Mouse (Mus musculus) CH12.LX (cell line): ENCODE data around the gene 4930438A08Rik. TPM values are rescaled to one million over a fixed set of nuclear protein-coding genes. Genes with fewer than 3 reads are reported as not detected.
A peak's percentile ranks its signal among the peaks of the same experiment; 100 is the strongest.
"Not testable (repeated sequence)": the region's sequence is repeated elsewhere in the genome, so short reads cannot be mapped to it uniquely, and the experiment has no call there.

Experiments
- DNase-seq: peaks from one replicate; pipeline ENCODE4 v3.0.0-alpha.2; 2013; ENCODE audit errors: extremely low read depth
- H3K27ac ChIP-seq: 2 replicates; pipeline ENCODE4 v1.5.1; 2012; ENCODE audit warnings: low read depth, mild to moderate bottlenecking, control low read depth, moderate library complexity; ENCODE audit not compliant: insufficient read depth
- H3K27me3 ChIP-seq: replicated peaks from 2 replicates; pipeline ENCODE3; 2012; ENCODE audit warnings: inconsistent platforms
- H3K36me3 ChIP-seq, 2 experiments: replicated peaks in 1 of 2; 2 replicates each; pipeline versions ENCODE3 to v1.6.1; 2012; ENCODE audit warnings: inconsistent platforms in 1 of 2, low read length in 1 of 2, mild to moderate bottlenecking in 1 of 2, mixed read lengths in 1 of 2, moderate library complexity in 1 of 2; ENCODE audit not compliant: control insufficient read depth in 1 of 2, insufficient read depth in 1 of 2
- H3K4me1 ChIP-seq, 2 experiments: 2 replicates each; pipeline ENCODE4 v1.6.1; 2012; ENCODE audit warnings: inconsistent platforms in 1 of 2, moderate library complexity in 1 of 2; ENCODE audit not compliant: insufficient read depth in 2 of 2, control insufficient read depth in 1 of 2
- H3K4me2 ChIP-seq: 2 replicates; pipeline ENCODE4 v1.6.1; 2012; ENCODE audit warnings: low read depth, mild to moderate bottlenecking, control low read depth; ENCODE audit not compliant: poor library complexity, insufficient read depth, severe bottlenecking
- H3K4me3 ChIP-seq, 3 experiments: fragments of 150-350 bp in 1 of 3; sonication (generic) in 1 of 3; replicated peaks in 1 of 3; 2 replicates each; pipeline versions ENCODE3 to v1.5.1; 2011 to 2012; ENCODE audit warnings: low read depth in 2 of 3, low read length in 2 of 3, mild to moderate bottlenecking in 2 of 3, moderate library complexity in 2 of 3, control low read depth in 1 of 3, improper control_type of control experiment in 1 of 3, inconsistent platforms in 1 of 3, mixed read lengths in 1 of 3; ENCODE audit not compliant: poor library complexity in 1 of 3
- H3K79me2 ChIP-seq: replicated peaks from 2 replicates; pipeline ENCODE4 v1.6.1; 2012; ENCODE audit warnings: mild to moderate bottlenecking, moderate library complexity; ENCODE audit not compliant: control insufficient read depth, poor library complexity, insufficient read depth, severe bottlenecking; ENCODE audit errors: extremely low read depth
- H3K9ac ChIP-seq: 2 replicates; pipeline ENCODE4 v1.6.1; 2012; ENCODE audit warnings: low read depth, mild to moderate bottlenecking, control low read depth, moderate library complexity; ENCODE audit not compliant: insufficient read depth
- H3K9me3 ChIP-seq: replicated peaks from 2 replicates; pipeline ENCODE3; 2012; ENCODE audit warnings: low read length, inconsistent platforms, mixed read lengths
- CHD1 ChIP-seq: IDR thresholded peaks from 2 replicates; pipeline ENCODE4 v1.6.1; 2012; ENCODE audit warnings: low read depth, low read length, improper control_type of control experiment, inconsistent platforms
- ELF1 ChIP-seq: IDR thresholded peaks from 2 replicates; pipeline ENCODE4 v1.6.1; 2014; ENCODE audit warnings: low read depth, mild to moderate bottlenecking, inconsistent platforms, low read length, improper control_type of control experiment
- EP300 ChIP-seq: IDR thresholded peaks from 2 replicates; pipeline ENCODE4 v1.6.1; 2011; ENCODE audit warnings: low read length, improper control_type of control experiment
- GABPA ChIP-seq: IDR thresholded peaks from 2 replicates; pipeline ENCODE4 v1.6.1; 2012; ENCODE audit warnings: low read depth, low read length, improper control_type of control experiment, inconsistent platforms; ENCODE audit not compliant: insufficient replicate concordance
- IRF4 ChIP-seq: IDR thresholded peaks from 2 replicates; pipeline ENCODE4 v1.6.1; 2014; ENCODE audit warnings: low read depth, mild to moderate bottlenecking, inconsistent platforms, low read length, improper control_type of control experiment
- JUND ChIP-seq: conservative IDR thresholded peaks from 2 replicates; pipeline ENCODE4 v1.6.1; 2011; ENCODE audit warnings: low read depth, low read length, improper control_type of control experiment
- KAT2A ChIP-seq: IDR thresholded peaks from 2 replicates; pipeline ENCODE4 v1.6.1; 2012; ENCODE audit warnings: low read length, improper control_type of control experiment, inconsistent platforms; ENCODE audit not compliant: insufficient replicate concordance
- MAFK ChIP-seq: IDR thresholded peaks from 2 replicates; pipeline ENCODE4 v1.6.1; 2011; ENCODE audit warnings: low read length, improper control_type of control experiment; ENCODE audit not compliant: insufficient replicate concordance
- MYC ChIP-seq: IDR thresholded peaks from 2 replicates; pipeline ENCODE4 v1.6.1; 2011; ENCODE audit warnings: low read depth, mild to moderate bottlenecking, improper control_type of control experiment, low read length
- NRF1 ChIP-seq: IDR thresholded peaks from 2 replicates; pipeline ENCODE4 v1.6.1; 2014; ENCODE audit warnings: low read depth, mild to moderate bottlenecking, inconsistent platforms, low read length, improper control_type of control experiment, moderate library complexity
- PAX5 ChIP-seq: IDR thresholded peaks from 2 replicates; pipeline ENCODE4 v1.6.1; 2012; ENCODE audit warnings: low read length, inconsistent platforms, mixed read lengths
- SIN3A ChIP-seq: IDR thresholded peaks from 2 replicates; pipeline ENCODE4 v1.6.1; 2012; ENCODE audit warnings: low read length, improper control_type of control experiment, inconsistent platforms
- TBP ChIP-seq: conservative IDR thresholded peaks from 2 replicates; pipeline ENCODE4 v1.6.1; 2011; ENCODE audit warnings: low read depth, low read length, improper control_type of control experiment
- USF2 ChIP-seq: conservative IDR thresholded peaks from 2 replicates; pipeline ENCODE4 v1.6.1; 2011; ENCODE audit warnings: low read depth, low read length, improper control_type of control experiment
- dilution Hi-C: fragments of 300-500 bp; cut with MboI; formaldehyde crosslinking; loops from 2 replicates; pipeline ENCODE4 v1.14.3; 2020; ENCODE audit warnings: low sequenced_read_pairs; ENCODE audit not compliant: extremely low pct_unique_long_range_greater_than_20kb, extremely low pct_ligation_motif_present
- in situ Hi-C: fragments of 300-500 bp; cut with MboI; formaldehyde crosslinking; loops from 3 replicates; pipeline ENCODE4 v1.14.3; 2019; ENCODE audit warnings: low sequenced_read_pairs, low pct_ligation_motif_present, low pct_unique_long_range_greater_than_20kb, mixed read lengths
- polyA plus RNA-seq: library from polyadenylated mRNA; unstranded; fragments of >175 nt; gene quantifications from 2 replicates; pipeline ENCODE4 v1.2.1, GENCODE M21; 2012; ENCODE audit warnings: low read depth; ENCODE audit not compliant: insufficient read length
- total RNA-seq, 2 experiments: library from RNA; depleted of rRNA; stranded (reverse); fragments of 300-350 nt in 1 of 2; fragments of >200 nt in 1 of 2; gene quantifications; 2 replicates each; pipeline ENCODE4 v1.2.3; 2012 to 2014

The 4930438A08Rik gene
- total and polyA plus RNA-seq, 3 experiments: not detected

GRCm38 (mm10) chr11:58303594-58303993, 29.0 kb downstream of the 4930438A08Rik start:
- no peaks in the 10 kb centered on the region for H3K9me3 ChIP-seq
- H3K27me3 ChIP-seq: peaks cover 8% of the 10 kb centered on the region
- H3K27ac ChIP-seq: no peak overlapping the region
- peaks cover 0 to under 1% of the 10 kb centered on the region in 2 experiments for H3K36me3 ChIP-seq
- peaks cover 10 to 36% of the 10 kb centered on the region in 2 experiments for H3K4me1 ChIP-seq
- no peaks in the 10 kb centered on the region for H3K79me2 ChIP-seq
- H3K4me3 ChIP-seq: no peak overlapping the region
- H3K4me2 ChIP-seq: peak overlapping the region; percentile 57; the same call in 1 of the 2 replicates
- dilution Hi-C loops: no loop called here
- H3K9ac ChIP-seq: no peak overlapping the region
- TF ChIP-seq NRF1: no peak
- TF ChIP-seq IRF4: no peak
- TF ChIP-seq EP300: no peak
- no peak for TF ChIP-seq KAT2A
- no peak for TF ChIP-seq MAFK
- no peak for TF ChIP-seq GABPA
- TF ChIP-seq USF2: no peak
- no peak for TF ChIP-seq SIN3A
- no peak for TF ChIP-seq PAX5
- TF ChIP-seq CHD1: no peak
- no peak for TF ChIP-seq ELF1
- no peak for TF ChIP-seq JUND
- TF ChIP-seq MYC: no peak
- in situ Hi-C loops: loop anchor here (10.0 kb wide), 2 partner anchors 119 to 349 kb away; no protein-coding TSS in a partner anchor
- no peak for DNase-seq

GRCm38 (mm10) chr11:58305299-58305698, 30.7 kb downstream of the 4930438A08Rik start:
- dilution Hi-C loops, DNase-seq, H3K9ac ChIP-seq, H3K27me3 ChIP-seq, H3K79me2 ChIP-seq, H3K4me2 ChIP-seq, H3K9me3 ChIP-seq, H3K27ac ChIP-seq, H3K4me3 ChIP-seq: not testable (repeated sequence)
- TF ChIP-seq TBP: 0 out of 2 replicates have a peak, but pooled peaks have one; percentile 66
- in situ Hi-C loops: loop anchor here (10.0 kb wide), 2 partner anchors 120 to 350 kb away; no protein-coding TSS in a partner anchor
- peaks cover 3 to 18% of the 10 kb centered on the region in 2 experiments for H3K36me3 ChIP-seq
- H3K4me1 ChIP-seq: peaks cover 10 to 36% of the 10 kb centered on the region in 2 experiments
